Mouse (Mus musculus) 3T3-L1 (cell line): ENCODE results near the gene Pcyt1a.
"Not testable (repeated sequence)": the region's sequence is repeated elsewhere in the genome, so short reads cannot be mapped to it uniquely, and the experiment has no call there.

Source experiments
- DNase-seq: peaks from one replicate; pipeline ENCODE4 v3.0.0-alpha.2; 2015; ENCODE audit warnings: low read depth, low spot score

Gene Pcyt1a

DNA sequence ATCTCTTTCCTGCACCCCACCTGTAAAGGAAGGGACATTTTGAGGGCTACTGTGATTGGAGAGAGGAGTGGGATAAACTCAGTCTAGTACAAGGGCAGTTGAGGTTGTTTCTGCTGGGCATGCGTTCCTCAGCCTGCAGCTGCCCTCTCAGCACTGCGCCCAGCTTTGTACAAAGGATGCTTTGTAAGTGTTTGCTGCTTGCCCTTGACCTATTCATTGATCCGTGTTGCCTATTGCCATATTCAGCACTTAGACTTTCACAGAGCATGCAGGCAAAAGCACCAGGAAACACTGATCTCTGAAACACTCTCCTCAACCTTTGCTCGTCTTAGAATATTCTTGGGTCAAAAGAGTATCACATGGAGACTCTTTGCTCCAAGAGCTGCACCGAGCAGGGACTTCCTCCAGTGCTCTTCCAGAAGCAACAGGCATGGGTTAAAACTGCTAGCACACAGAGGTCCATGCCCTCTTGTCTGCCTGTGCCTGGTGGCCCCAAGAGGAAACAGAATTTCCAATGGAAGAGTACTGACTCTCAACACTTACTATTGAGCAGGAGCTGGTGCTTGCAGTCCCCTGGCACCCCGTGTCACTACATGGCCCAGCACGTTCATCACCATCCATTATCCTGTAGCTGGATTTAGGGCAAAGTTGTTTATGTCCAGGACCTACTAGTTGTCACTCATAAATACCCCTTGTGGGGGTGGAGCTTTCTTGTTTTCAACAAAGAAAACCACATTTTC lies 41.7 kb downstream of the Pcyt1a start:
- DNase-seq: no peak

DNA sequence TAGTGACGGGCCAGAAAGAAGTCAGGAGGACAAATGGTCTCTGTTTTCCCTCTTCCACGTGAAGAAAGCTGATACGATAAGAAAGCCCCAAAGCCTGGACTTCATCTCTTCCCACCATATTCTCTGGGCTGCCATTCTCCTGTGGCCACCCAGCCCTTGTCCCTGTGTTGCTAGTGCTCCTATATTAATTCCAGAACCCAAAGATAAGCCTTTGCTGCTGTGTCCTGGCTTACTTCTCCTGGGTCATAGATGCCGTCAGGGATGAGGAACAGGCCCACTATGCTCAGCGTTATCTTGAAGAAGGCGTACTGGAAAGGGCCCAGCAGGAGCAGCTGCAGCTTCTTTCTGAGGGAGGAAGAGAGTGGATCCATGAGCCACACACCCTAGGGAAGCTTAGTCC lies 46.6 kb downstream of the Pcyt1a start:
- DNase-seq: no peak

DNA sequence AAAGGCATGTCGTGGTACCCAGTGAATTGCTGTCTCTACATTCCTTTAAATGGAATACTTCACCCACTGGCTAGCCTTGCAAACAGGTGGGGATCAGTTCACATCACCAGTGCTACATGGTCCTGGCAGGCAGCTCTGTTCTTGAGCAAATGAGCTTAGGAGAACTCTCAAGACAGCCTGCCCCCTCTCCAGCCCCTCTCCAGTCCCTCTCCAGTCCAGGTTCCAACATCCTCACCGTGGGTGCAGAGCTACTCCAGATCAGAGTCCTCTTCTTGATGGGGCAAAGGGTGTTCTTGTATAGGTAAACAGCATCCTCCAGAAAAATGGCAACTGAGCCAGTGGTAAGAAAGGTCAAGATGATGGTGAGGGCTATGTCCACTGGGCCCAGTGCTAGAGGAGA lies 48.7 kb downstream of the Pcyt1a start:
- DNase-seq: no peak

DNA sequence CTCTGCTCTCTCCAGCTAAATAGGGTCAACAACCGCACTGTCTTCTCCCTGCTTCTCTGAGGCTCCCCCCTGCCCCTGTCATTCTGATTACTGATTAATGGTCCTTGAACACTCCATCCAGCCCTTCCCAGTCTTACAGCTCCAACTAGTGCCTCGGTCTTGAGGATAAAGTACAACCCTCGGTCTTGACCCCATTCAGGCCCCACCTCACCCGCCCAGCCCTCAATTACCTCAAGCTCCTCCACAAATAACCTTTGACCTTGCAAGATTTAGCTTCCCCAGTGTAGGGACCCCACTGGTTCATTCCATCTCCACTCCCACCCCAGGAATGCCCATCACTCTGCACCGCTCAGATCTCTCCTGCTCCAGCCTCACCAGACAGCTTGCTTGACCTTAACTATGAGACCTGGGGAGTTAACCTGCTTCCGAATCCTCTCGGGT lies 53.7 kb downstream of the Pcyt1a start:
- DNase-seq: no peak

DNA sequence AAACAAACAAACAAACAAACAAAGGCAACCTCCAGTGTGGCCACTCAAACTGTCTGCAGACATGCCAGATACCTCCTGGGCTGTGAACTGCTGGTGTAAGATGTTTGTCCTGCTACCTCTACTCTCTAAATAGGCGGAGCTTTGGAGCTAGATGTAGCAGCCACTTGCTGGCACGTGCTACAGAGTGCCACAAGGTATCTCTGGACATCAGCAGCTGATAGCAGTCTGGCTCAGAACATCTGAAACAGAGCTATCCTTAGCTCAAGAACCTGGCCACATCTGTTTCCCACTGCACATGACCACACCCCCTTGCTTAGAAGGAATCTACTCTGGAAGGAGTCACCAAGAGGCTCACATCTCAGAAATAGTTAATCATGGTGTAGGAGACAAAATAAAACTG lies 54.5 kb downstream of the Pcyt1a start:
- DNase-seq: no peak

DNA sequence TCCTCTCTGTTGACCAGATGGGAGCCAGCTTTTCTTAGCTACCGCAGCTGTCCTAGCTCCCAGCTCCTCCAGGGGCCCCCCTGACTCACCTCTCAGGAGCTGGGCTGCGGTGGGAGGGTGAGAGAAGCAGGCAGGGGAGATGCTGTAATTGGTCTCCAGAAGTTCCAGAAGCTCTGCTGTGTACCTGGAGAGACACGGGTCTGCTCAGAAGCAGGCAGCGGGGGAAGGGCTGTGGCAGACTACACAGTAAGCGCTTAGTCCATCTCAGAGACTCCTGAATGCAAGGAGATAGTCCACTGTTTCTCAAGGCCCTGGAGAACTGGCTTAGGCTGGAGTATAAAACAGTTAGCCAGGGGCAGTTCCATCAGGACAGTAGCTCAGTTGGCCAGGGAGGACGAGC lies 55.3 kb downstream of the Pcyt1a start:
- no peak for DNase-seq

- no peak for DNase-seq
Observed at GRCm38 (mm10) chr16:32487234-32488111, 56.8 kb downstream of the Pcyt1a start, which contains the start of gene Slc51a. TSS of gene Slc51a (minus strand) at chr16:32487879.

DNA sequence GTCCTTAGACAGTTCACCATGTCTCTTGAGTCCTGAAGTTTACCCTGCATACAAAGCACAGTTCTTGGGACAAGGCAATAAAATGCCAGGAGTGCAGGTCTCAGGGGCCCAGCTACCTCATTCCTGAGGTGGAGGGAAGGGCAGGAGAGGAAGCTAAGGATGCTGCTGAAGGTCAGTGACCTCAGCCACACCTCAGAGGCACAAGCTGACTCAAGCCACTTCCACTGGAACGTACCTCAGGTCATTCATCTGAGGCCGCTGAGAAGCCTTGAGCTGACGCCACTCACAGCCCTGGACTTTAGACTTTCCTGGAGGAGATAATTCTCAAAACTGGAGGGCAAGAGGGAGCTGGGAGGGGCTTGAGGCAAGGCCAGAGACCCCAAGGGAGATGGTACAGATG lies 58.2 kb downstream of the Pcyt1a start:
- no peak for DNase-seq

DNA sequence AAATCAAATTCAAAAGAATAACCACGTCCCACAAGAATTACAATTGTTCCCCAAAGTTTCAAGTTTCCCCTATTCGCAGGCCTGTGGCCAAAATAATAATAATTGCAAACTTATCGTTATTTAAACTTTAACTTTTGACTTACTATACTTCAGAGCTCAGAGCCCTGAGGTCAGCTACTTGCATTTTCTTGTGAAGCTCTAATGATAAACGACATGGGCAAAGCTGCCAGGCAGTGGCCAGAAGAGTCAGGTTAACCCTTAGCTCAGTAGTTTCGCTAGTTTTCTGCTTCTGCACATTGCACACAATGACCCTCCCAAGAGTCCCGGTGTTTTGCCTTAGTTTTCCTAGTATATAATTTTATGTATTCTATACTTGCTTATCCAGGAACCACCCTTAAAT lies 63.6 kb downstream of the Pcyt1a start:
- not testable (repeated sequence) for DNase-seq

DNA sequence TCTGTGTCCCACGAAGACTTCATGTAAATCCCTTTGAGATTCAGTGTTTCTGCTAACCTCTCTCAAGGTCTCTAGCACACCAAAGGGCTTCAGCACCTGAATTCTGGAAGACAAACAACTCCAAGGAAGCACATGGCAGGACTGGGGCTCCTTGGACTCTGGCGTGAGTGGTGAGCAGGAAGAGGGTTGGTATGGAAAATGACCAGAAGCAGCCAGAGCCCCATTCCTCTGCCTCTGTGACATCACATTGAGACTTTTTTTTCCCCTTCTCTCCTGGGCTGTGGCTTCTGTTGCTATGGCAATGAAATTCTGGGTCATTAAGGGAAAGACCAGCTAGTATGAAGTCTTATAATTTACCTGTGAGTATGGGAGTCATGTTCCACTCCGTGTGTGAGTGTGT lies 65.2 kb downstream of the Pcyt1a start, which contains the start of gene Zdhhc19:
TSS of gene Zdhhc19 (plus strand) at position 301 of the 400 bp plus-strand sequence.
- no peak for DNase-seq

GRCm38 (mm10) chr16:32498996-32499395 lies 68.3 kb downstream of the Pcyt1a start:
- DNase-seq: no peak

GRCm38 (mm10) chr16:32499430-32500037 lies 68.8 kb downstream of the Pcyt1a start:
- peak; percentile 89 for DNase-seq

- no peak for DNase-seq
Observed at GRCm38 (mm10) chr16:32501459-32501858, 70.7 kb downstream of the Pcyt1a start.

DNA sequence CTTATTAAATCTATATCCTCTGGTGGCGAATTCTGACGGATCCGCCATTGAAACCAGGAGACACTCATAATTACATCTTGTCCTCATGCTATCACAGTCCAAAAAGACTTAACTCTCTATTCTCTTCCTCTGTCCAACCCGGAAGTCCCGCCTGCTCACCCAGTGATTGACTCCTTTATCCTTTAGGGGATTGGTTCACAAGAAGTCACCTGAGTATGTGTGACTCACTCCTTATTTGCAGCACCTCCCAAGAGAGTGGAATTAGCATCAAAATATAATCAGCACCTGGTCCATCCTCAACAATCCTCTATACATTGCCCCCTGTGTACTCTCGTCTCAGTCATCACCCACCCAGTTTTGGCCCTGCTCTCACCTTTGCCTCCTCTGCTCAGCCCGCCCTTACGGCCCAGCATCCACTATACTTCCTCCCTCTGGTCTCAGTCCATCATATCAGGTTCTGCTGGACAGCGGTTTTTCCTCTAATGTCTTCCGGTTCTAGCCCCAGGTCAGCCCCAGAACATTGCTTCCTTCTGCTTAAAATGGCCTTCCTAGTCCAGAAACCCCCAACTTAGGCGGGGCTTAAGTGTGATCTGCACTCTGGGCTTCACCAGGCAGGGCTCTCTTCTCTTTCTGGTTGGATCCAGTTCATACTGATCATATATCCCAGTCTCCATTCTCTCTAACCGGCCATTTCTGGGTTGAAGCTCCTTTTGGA lies 72.1 kb downstream of the Pcyt1a start:
- DNase-seq: no peak

DNA sequence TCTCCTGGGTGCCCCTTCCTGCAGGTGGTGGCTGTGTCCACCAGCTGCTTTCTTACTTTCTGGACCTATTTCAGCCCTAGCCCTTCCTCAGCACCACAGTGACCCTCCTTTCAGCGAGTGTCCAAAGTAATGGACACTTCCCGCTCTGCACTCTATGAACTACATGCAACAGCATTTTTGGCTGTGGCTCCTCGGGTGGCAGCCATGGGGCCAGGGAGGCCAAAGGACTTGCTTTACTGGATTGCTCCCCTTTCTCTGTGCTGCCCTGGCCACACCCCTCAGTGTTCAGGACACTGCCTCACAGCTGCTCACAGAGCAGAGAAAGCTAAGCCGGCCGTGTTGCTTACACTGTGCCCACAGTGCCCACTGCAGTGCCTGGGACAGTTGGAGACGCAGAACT lies 72.9 kb downstream of the Pcyt1a start:
- DNase-seq: no peak

DNA sequence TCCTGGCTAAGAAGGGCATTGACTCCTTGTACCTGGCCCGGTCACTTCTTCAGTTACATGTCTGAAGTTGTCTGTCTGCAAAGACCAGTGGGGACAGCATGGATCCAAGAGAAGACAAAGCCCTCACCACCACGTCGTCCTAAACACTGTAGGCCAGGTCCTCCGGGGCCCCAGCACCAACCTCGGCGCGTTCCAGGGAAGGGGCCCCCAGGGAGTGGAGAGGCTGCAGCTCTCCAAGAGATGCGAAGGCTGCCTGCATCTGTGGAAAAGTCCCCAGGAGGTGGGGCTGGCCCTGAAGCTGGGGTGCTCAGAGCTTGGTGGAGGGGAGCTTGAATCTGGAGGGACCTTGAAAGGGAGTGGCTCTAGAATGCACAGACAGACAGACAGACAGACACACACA lies 75.6 kb downstream of the Pcyt1a start:
- DNase-seq: no peak

DNA sequence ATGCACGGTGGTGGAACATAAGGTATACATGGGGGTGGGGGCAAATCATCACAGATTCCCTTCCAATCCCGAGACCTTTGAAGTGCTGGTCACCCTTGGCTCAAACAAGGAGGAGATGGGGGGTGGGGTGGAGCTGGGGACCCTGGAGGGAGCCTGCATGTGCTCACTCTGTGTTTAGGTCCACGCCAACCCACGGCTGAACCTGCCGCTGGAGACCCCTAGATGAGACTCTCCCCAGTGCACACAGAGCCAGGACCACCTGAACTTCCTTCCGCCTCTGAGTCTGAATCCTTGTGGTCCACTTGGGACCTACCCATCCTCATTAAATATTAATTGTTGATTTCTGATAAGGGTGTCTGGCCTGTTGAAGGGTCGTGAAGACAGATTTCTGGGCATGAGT lies 76.1 kb downstream of the Pcyt1a start:
- no peak for DNase-seq

GRCm38 (mm10) chr16:32507407-32507806 lies 76.7 kb downstream of the Pcyt1a start:
- DNase-seq: no peak

GRCm38 (mm10) chr16:32508035-32508434 lies 77.3 kb downstream of the Pcyt1a start:
- DNase-seq: no peak

DNA sequence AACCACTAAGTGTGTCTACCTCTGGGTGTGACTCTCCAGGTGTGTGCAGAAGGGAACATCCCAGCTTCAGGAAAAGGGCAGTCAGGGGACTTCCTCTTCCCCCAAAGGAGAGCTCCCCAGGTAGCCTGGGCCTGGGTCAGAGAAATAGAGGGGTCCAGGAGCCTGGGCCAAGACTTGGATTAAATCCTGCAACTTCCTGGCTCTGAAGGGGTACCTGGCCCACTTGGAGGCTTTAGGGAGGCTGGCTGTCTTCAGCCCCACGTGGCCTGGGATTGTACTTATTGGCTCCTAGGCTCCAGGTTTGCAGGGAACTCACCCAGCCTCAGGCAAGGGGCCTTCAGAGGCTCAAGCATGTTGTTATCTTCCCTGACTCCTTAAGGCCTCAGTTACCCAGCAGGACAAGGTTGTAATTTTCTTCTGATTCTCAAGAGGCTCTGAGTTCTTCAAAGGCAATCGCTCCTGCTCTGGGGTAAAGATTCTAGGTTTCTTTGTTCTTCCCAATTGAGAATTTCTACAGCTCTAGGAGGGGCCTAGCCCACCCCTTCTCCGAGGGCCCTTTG lies 77.9 kb downstream of the Pcyt1a start:
- DNase-seq: no peak
